Mouse (Mus musculus) thymus, adult 2 months (tissue): Measurements from ENCODE around the gene Brms1.

Source experiments
- CTCF ChIP-seq: fragments of 200-500 bp; IDR thresholded peaks from 2 replicates; pipeline ENCODE4 v1.5.1; 2012; ENCODE audit warnings: mild to moderate bottlenecking, control low read depth, low read length, moderate library complexity, borderline replicate concordance; ENCODE audit not compliant: control insufficient read depth, poor library complexity, insufficient read depth; ENCODE audit errors: extremely low read depth
- POLR2A ChIP-seq: fragments of 200-500 bp; IDR thresholded peaks from 2 replicates; pipeline ENCODE4 v1.6.1; 2012; ENCODE audit warnings: mild to moderate bottlenecking, low read length, control low read depth, moderate library complexity; ENCODE audit not compliant: control insufficient read depth, poor library complexity, insufficient read depth; ENCODE audit errors: extremely low read depth

DNA sequence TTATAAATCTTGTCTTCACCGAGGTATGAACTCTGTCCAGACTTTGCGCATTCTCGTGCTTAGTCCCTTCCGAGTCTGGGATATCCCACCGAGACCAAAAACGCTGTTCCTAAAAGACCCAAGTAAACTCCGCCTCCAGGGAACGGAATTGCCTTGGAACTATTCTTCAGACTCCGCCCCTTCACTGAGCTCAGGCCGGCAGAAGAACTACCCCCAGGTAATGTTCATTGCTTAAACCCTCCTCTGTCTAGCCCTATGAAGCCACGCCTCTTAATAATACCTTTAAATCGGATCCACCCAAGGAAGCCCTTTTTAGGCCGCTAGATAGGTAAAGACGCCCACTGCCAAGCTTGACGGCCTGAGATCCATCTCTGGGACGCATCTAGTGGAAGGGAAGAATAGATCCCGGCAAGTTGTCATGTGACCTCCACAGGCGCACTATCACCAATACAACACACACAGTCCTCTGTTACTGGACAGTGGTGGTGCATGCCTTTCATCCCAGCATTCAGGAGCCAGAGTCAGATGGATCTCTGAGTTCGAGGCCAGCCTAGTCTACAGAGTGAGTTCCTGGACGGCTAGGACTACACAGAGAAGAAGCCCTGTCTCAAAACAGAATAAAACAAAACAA, 31.4 kb downstream of the Brms1 start:
- no peak for TF ChIP-seq CTCF
- no peak for TF ChIP-seq POLR2A
